In the genomic region with DNA sequence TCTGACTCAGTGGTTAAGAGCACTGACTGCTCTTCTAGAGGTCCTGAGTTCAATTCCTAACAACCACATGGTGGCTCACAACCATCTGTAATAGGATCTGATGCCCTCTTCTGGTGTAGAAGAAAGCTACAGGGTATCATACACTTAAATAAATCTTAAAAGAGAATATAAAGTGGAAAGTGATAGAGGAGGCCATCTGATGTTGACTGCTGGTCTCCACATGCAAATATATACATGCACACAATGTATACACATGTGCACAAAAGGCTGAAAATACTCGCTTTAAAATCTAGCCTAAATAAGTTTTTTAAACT, we compare ENCODE assay signal across 13 mouse cellular contexts. TPM values are rescaled to one million over a fixed set of nuclear protein-coding genes. Genes with fewer than 3 reads are reported as not detected.
DNase-seq lines count a peak whose midpoint lies in the region; ATAC-seq and TF ChIP-seq lines count a peak whose summit lies in the region.
"Had no signal": no experiment of that assay in that cellular context is flagged by ENCODE, and none has a peak within 500 bp of the region (broad histone marks: within the 10 kb centered on the region; RNA-seq: fewer than 3 reads in every experiment).

No protein-coding gene starts in this region.

- 0 out of 2 replicates have a peak, but pooled peaks cover 2% of the 10 kb centered on the region for H3K79me2 ChIP-seq in heart, adult 2 months (replicated peaks; ENCODE audit: control insufficient read depth, insufficient read depth, low read length)

- no peak for ATAC-seq in megakaryocyte, adult 5-6 weeks (ENCODE audit: poor library complexity, severe bottlenecking)

- H3K27me3 ChIP-seq in heart, adult 2 months (ENCODE audit: control insufficient read depth, insufficient read depth, low read length): no peaks in the 10 kb centered on the region
- H3K27me3 ChIP-seq in heart, embryonic 10.5 days (ENCODE audit: insufficient read depth, poor library complexity, severe bottlenecking): no peaks in the 10 kb centered on the region
- no peaks in the 10 kb centered on the region for H3K27me3 ChIP-seq in megakaryocyte, embryonic 14.5 days (replicated peaks)
- H3K27me3 ChIP-seq in midbrain, embryonic 10.5 days (ENCODE audit: low read depth, poor library complexity, severe bottlenecking): no peaks in the 10 kb centered on the region
- H3K27me3 ChIP-seq: embryonic facial prominence, embryonic 15.5 days had no signal

- TF ChIP-seq POLR2A in heart, adult 2 months (IDR thresholded peaks at IDR 0.05; ENCODE audit: insufficient read depth, low read depth, low read length): no peak

- no peak overlapping the region for H3K4me3 ChIP-seq in heart, adult 2 months
- no peak overlapping the region for H3K4me3 ChIP-seq in heart, embryonic 10.5 days
- H3K4me3 ChIP-seq in megakaryocyte, embryonic 14.5 days (replicated peaks): peak overlapping the region; percentile 99
- H3K4me3 ChIP-seq in midbrain, embryonic 10.5 days: peak overlapping the region; percentile 71; the same call in 1 of the 2 replicates

- TF ChIP-seq CTCF in heart, adult 2 months (IDR thresholded peaks at IDR 0.05): peak; percentile 31; the same call in 1 of the 2 replicates

- H3K9me3 ChIP-seq in heart, embryonic 10.5 days: no peaks in the 10 kb centered on the region
- no peaks in the 10 kb centered on the region for H3K9me3 ChIP-seq in megakaryocyte, embryonic 14.5 days
- H3K9me3 ChIP-seq in midbrain, embryonic 10.5 days (replicated peaks): no peaks in the 10 kb centered on the region
- H3K9me3 ChIP-seq: embryonic facial prominence, embryonic 15.5 days had no signal

- H3K36me3 ChIP-seq in heart, adult 2 months (ENCODE audit: control insufficient read depth, insufficient read depth, low read length): no peaks in the 10 kb centered on the region
- H3K36me3 ChIP-seq in heart, embryonic 10.5 days: peaks cover 6% of the 10 kb centered on the region; the same call in 1 of the 2 replicates
- peaks cover 31% of the 10 kb centered on the region for H3K36me3 ChIP-seq in megakaryocyte, embryonic 14.5 days (replicated peaks; ENCODE audit: low read length)
- H3K36me3 ChIP-seq in midbrain, embryonic 10.5 days: peaks cover 7% of the 10 kb centered on the region

- no peak for DNase-seq in heart, adult 2 months
- no peak for DNase-seq in heart, embryonic 10.5 days (ENCODE audit: low spot score)
- no peak for DNase-seq in midbrain, embryonic 10.5 days (ENCODE audit: low spot score)
- no peak for DNase-seq in cerebellum, adult 8-10 months
- no peak for DNase-seq in embryo, embryonic 9.5 days (ENCODE audit: extremely low spot score)
- DNase-seq: cerebellum, postnatal 36 days; kidney, adult 11 months; lung, adult 2 months; retina, postnatal 1 day; spleen, adult 18-20 months had no signal

- TF ChIP-seq EP300 in heart, adult 2 months (IDR thresholded peaks at IDR 0.05; ENCODE audit: insufficient read depth, low read depth, low read length): no peak

- no peak overlapping the region for H3K9ac ChIP-seq in heart, adult 2 months (ENCODE audit: low read depth, low read length)
- H3K9ac ChIP-seq: embryonic facial prominence, embryonic 15.5 days had no signal

- intact Hi-C loops in heart, adult 2 months (cut with DNase I): no loop called here

- WGBS in heart, adult 2 months: 98% methylated on average over 1 of the region's 1 CpGs
- 88% methylated on average over 1 of the region's 1 CpGs for WGBS in heart, embryonic 10.5 days
- WGBS in midbrain, embryonic 10.5 days: 82% methylated on average over 1 of the region's 1 CpGs

- no peaks in the 10 kb centered on the region for H3K4me1 ChIP-seq in heart, adult 2 months (ENCODE audit: control insufficient read depth, insufficient read depth, low read length)
- H3K4me1 ChIP-seq in heart, embryonic 10.5 days: peaks cover 7% of the 10 kb centered on the region; the same call in 1 of the 2 replicates
- H3K4me1 ChIP-seq in megakaryocyte, embryonic 14.5 days: peaks cover 70% of the 10 kb centered on the region
- peaks cover 27% of the 10 kb centered on the region for H3K4me1 ChIP-seq in midbrain, embryonic 10.5 days

- no peak overlapping the region for H3K27ac ChIP-seq in heart, adult 2 months
- H3K27ac ChIP-seq in heart, embryonic 10.5 days: no peak overlapping the region
- H3K27ac ChIP-seq in midbrain, embryonic 10.5 days (replicated peaks): peak overlapping the region; percentile 96
- H3K27ac ChIP-seq: embryonic facial prominence, embryonic 15.5 days had no signal

RNA-seq across cellular contexts. Expression of gene Zfand4, which starts 3.0 kb away (rescaled TPM):
- 1 to 10 TPM; 3.2 to 4.0 TPM for total RNA-seq in heart, adult 2 months (2021)
- polyA plus RNA-seq in heart, adult 2 months (2012; rRNA removed): 1.8 and 2.9 TPM in 2 replicates
- 3.5 and 4.1 TPM in 2 replicates for polyA plus RNA-seq in heart, embryonic 10.5 days (2016; fragmentation: Nextera tagmentation; extraction: Ambion mirVana)
- 1.3 TPM in 1 of 2 replicates, not detected in the other for polyA plus RNA-seq in megakaryocyte, embryonic 14.5 days (2012; ENCODE audit: insufficient read depth, low replicate concordance)
- 23.6 and 25.9 TPM in 2 replicates for total RNA-seq in megakaryocyte, adult 5-6 weeks (2015)
- total RNA-seq in megakaryocyte, adult 5-6 weeks (2017): 12.0 and 23.0 TPM in 2 replicates
- polyA plus RNA-seq in midbrain, embryonic 10.5 days (2016; fragmentation: Nextera tagmentation; extraction: Ambion mirVana): 9.2 and 10.6 TPM in 2 replicates

RNA-seq across cellular contexts. Expression of gene Washc2, which starts 59.2 kb away (rescaled TPM):
- total RNA-seq in heart, adult 2 months (2021): 10 to 100 TPM; 18.1 to 24.5 TPM
- 17.7 and 25.4 TPM in 2 replicates for polyA plus RNA-seq in heart, adult 2 months (2012; rRNA removed)
- polyA plus RNA-seq in heart, embryonic 10.5 days (2016; fragmentation: Nextera tagmentation; extraction: Ambion mirVana): 41.4 and 41.6 TPM in 2 replicates
- polyA plus RNA-seq in megakaryocyte, embryonic 14.5 days (2012; ENCODE audit: insufficient read depth, low replicate concordance): 5.5 and 10.2 TPM in 2 replicates
- 58.3 and 67.1 TPM in 2 replicates for total RNA-seq in megakaryocyte, adult 5-6 weeks (2015)
- total RNA-seq in megakaryocyte, adult 5-6 weeks (2017): 105 and 120 TPM in 2 replicates
- 50.6 and 60.9 TPM in 2 replicates for polyA plus RNA-seq in midbrain, embryonic 10.5 days (2016; fragmentation: Nextera tagmentation; extraction: Ambion mirVana)

Comparison
In these comparisons a context has a peak if more than half of its experiments do, and no peak if none do; other contexts are left out.
1. H3K4me3 ChIP-seq: peak in megakaryocyte, embryonic 14.5 days (single experiment) and midbrain, embryonic 10.5 days (single experiment); none in heart, adult 2 months (single experiment) and heart, embryonic 10.5 days (single experiment).